Mouse (Mus musculus): Measurements from ENCODE around the gene Fgfr4.

Gene Fgfr4

GRCm38 (mm10) chr13:55209649-55210192, 57.3 kb downstream of the Fgfr4 start, which contains the start of gene Nsd1:
Gene Nsd1, plus strand, starts transcription at chr13:55209782.
- no peak for DNase-seq (ENCODE audit: extremely low read depth, low read depth, low spot score)

- DNase-seq (ENCODE audit: extremely low read depth, low read depth, low spot score) = no peak
Observed at GRCm38 (mm10) chr13:55210193-55210970, 57.9 kb downstream of the Fgfr4 start.

GRCm38 (mm10) chr13:55210971-55211220, 58.5 kb downstream of the Fgfr4 start:
- DNase-seq (ENCODE audit: extremely low read depth, low read depth, low spot score) = no peak

GRCm38 (mm10) chr13:55211221-55212010, 59.0 kb downstream of the Fgfr4 start:
- no peak for DNase-seq (ENCODE audit: extremely low read depth, low read depth, low spot score)

GRCm38 (mm10) chr13:55212011-55212360, 59.5 kb downstream of the Fgfr4 start:
- DNase-seq (ENCODE audit: extremely low read depth, low read depth, low spot score) = no peak

- no peak for DNase-seq (ENCODE audit: extremely low read depth, low read depth, low spot score)
Observed at GRCm38 (mm10) chr13:55212361-55213137, 60.1 kb downstream of the Fgfr4 start.

GRCm38 (mm10) chr13:55213138-55213806, 60.8 kb downstream of the Fgfr4 start:
- no peak for DNase-seq (ENCODE audit: extremely low read depth, low read depth, low spot score)
